Mouse (Mus musculus) kidney, adult 2 months (tissue): ENCODE results near the gene Hormad2.

Source experiments
- CTCF ChIP-seq: fragments of 200-500 bp; conservative IDR thresholded peaks from 2 replicates; pipeline ENCODE4 v1.5.1; 2011; ENCODE audit warnings: low read depth, mild to moderate bottlenecking, control low read depth, low read length, moderate library complexity, mixed read lengths; ENCODE audit not compliant: insufficient read depth, insufficient read length
- POLR2A ChIP-seq: fragments of 200-500 bp; IDR thresholded peaks from one replicate; pipeline ENCODE4 v1.6.1; 2011; ENCODE audit warnings: low read depth, low read length, control low read depth

- TF ChIP-seq CTCF (no peak), POLR2A (no peak)
Measured at GRCm38 (mm10) chr11:4461154-4461553, 20.2 kb upstream of the Hormad2 start.
